In genomic region chr5:37818533-37819215, GRCm38 (mm10) we compare ENCODE assay signal across 18 mouse cellular contexts. TPM values are rescaled to one million over a fixed set of nuclear protein-coding genes. Genes with fewer than 3 reads are reported as not detected.
DNase-seq lines count a peak whose midpoint lies in the region; ATAC-seq lines count a peak whose summit lies in the region.
"Had no signal": no experiment of that assay in that cellular context is flagged by ENCODE, and none has a peak within 500 bp of the region (broad histone marks: within the 10 kb centered on the region; RNA-seq: fewer than 3 reads in every experiment).

No protein-coding gene starts in this region.

- H3K27ac ChIP-seq in forebrain, embryonic 10.5 days, result no peak overlapping the region
- no peak overlapping the region for H3K27ac ChIP-seq in forebrain, embryonic 13.5 days
- H3K27ac ChIP-seq in midbrain, embryonic 14.5 days (replicated peaks; ENCODE audit: low read depth, low read length), result no peak overlapping the region
- H3K27ac ChIP-seq in midbrain, embryonic 15.5 days, result no peak overlapping the region
- no peak overlapping the region for H3K27ac ChIP-seq in hindbrain, embryonic 15.5 days (replicated peaks)
- no peak overlapping the region for H3K27ac ChIP-seq in neural tube, embryonic 12.5 days
- H3K27ac ChIP-seq: intestine, embryonic 15.5 days; neural tube, embryonic 13.5 days; stomach, postnatal 0 days had no signal

- peak; percentile 36 for DNase-seq in forebrain, embryonic 10.5 days (ENCODE audit: extremely low spot score, low spot score)
- DNase-seq in midbrain, embryonic 14.5 days, result peak; percentile 38
- DNase-seq in cerebellum, postnatal 14 days, result no peak
- no peak for DNase-seq in T-cell, adult 2 months (ENCODE audit: low spot score)
- DNase-seq: cerebellum, adult 18-20 months; kidney, postnatal 14 days; liver; lung, embryonic 14.5 days; right cerebral cortex, adult 18-20 months; thymus, postnatal 25 days had no signal

- 1% methylated on average over 25 of the region's 25 CpGs for WGBS in forebrain, embryonic 10.5 days
- WGBS in forebrain, embryonic 13.5 days, result 1% methylated on average over 25 of the region's 25 CpGs
- WGBS in midbrain, embryonic 14.5 days, result 2% methylated on average over 25 of the region's 25 CpGs
- WGBS in midbrain, embryonic 15.5 days, result 4% methylated on average over 25 of the region's 25 CpGs
- 3% methylated on average over 25 of the region's 25 CpGs for WGBS in hindbrain, embryonic 15.5 days
- 3% methylated on average over 25 of the region's 25 CpGs for WGBS in neural tube, embryonic 12.5 days

- H3K4me3 ChIP-seq in forebrain, embryonic 10.5 days, result peak overlapping the region; percentile 16
- H3K4me3 ChIP-seq in forebrain, embryonic 13.5 days, result no peak overlapping the region
- H3K4me3 ChIP-seq in midbrain, embryonic 14.5 days (replicated peaks; ENCODE audit: low read depth, low read length), result no peak overlapping the region
- H3K4me3 ChIP-seq in midbrain, embryonic 15.5 days, result no peak overlapping the region
- no peak overlapping the region for H3K4me3 ChIP-seq in hindbrain, embryonic 15.5 days
- H3K4me3 ChIP-seq in neural tube, embryonic 12.5 days, result no peak overlapping the region
- H3K4me3 ChIP-seq: intestine, embryonic 15.5 days; neural tube, embryonic 13.5 days had no signal

- H3K4me1 ChIP-seq in forebrain, embryonic 10.5 days, result peaks cover 56% of the 10 kb centered on the region
- peaks cover 15% of the 10 kb centered on the region for H3K4me1 ChIP-seq in forebrain, embryonic 13.5 days
- H3K4me1 ChIP-seq in midbrain, embryonic 14.5 days (ENCODE audit: control insufficient read depth, insufficient read depth, low read length), result peaks cover 7% of the 10 kb centered on the region
- H3K4me1 ChIP-seq in midbrain, embryonic 15.5 days, result peaks cover 22% of the 10 kb centered on the region
- peaks cover 24% of the 10 kb centered on the region for H3K4me1 ChIP-seq in hindbrain, embryonic 15.5 days (replicated peaks)
- H3K4me1 ChIP-seq in neural tube, embryonic 12.5 days, result peaks cover 33% of the 10 kb centered on the region

- peaks cover 100% of the 10 kb centered on the region for H3K27me3 ChIP-seq in forebrain, embryonic 10.5 days (ENCODE audit: poor library complexity, severe bottlenecking)
- peaks cover 98% of the 10 kb centered on the region for H3K27me3 ChIP-seq in forebrain, embryonic 13.5 days
- peaks cover 85% of the 10 kb centered on the region for H3K27me3 ChIP-seq in midbrain, embryonic 14.5 days (ENCODE audit: control insufficient read depth, insufficient read depth, low read length)
- H3K27me3 ChIP-seq in midbrain, embryonic 15.5 days (replicated peaks), result peaks cover 89% of the 10 kb centered on the region
- H3K27me3 ChIP-seq in hindbrain, embryonic 15.5 days, result peaks cover 73% of the 10 kb centered on the region
- H3K27me3 ChIP-seq in neural tube, embryonic 12.5 days (replicated peaks), result peaks cover 89% of the 10 kb centered on the region

- peaks cover 8% of the 10 kb centered on the region for H3K36me3 ChIP-seq in forebrain, embryonic 10.5 days (replicated peaks)
- no peaks in the 10 kb centered on the region for H3K36me3 ChIP-seq in forebrain, embryonic 13.5 days (ENCODE audit: poor library complexity, severe bottlenecking)
- H3K36me3 ChIP-seq in midbrain, embryonic 14.5 days (ENCODE audit: control insufficient read depth, insufficient read depth, low read length), result no peaks in the 10 kb centered on the region
- H3K36me3 ChIP-seq in midbrain, embryonic 15.5 days (replicated peaks), result no peaks in the 10 kb centered on the region
- no peaks in the 10 kb centered on the region for H3K36me3 ChIP-seq in hindbrain, embryonic 15.5 days
- no peaks in the 10 kb centered on the region for H3K36me3 ChIP-seq in neural tube, embryonic 12.5 days
- H3K36me3 ChIP-seq: intestine, embryonic 15.5 days; neural tube, embryonic 13.5 days had no signal

- H3K9me3 ChIP-seq in forebrain, embryonic 10.5 days, result no peaks in the 10 kb centered on the region
- H3K9me3 ChIP-seq in forebrain, embryonic 13.5 days (replicated peaks), result no peaks in the 10 kb centered on the region
- H3K9me3 ChIP-seq in midbrain, embryonic 14.5 days (ENCODE audit: control insufficient read depth, low read length), result no peaks in the 10 kb centered on the region
- H3K9me3 ChIP-seq in midbrain, embryonic 15.5 days, result no peaks in the 10 kb centered on the region
- no peaks in the 10 kb centered on the region for H3K9me3 ChIP-seq in hindbrain, embryonic 15.5 days
- no peaks in the 10 kb centered on the region for H3K9me3 ChIP-seq in neural tube, embryonic 12.5 days
- H3K9me3 ChIP-seq: intestine, embryonic 15.5 days; neural tube, embryonic 13.5 days had no signal

- no peak for ATAC-seq in forebrain, embryonic 13.5 days
- ATAC-seq in midbrain, embryonic 14.5 days (ENCODE audit: low FRiP score, low TSS enrichment), result no peak
- ATAC-seq in midbrain, embryonic 15.5 days (replicated peaks), result no peak
- ATAC-seq in hindbrain, embryonic 15.5 days (ENCODE audit: low FRiP score, low read depth), result no peak
- ATAC-seq in neural tube, embryonic 12.5 days (ENCODE audit: low FRiP score, low read depth), result no peak
- ATAC-seq: forebrain, embryonic 14.5 days; intestine, embryonic 15.5 days had no signal

- H3K9ac ChIP-seq in forebrain, embryonic 13.5 days, result no peak overlapping the region
- no peak overlapping the region for H3K9ac ChIP-seq in midbrain, embryonic 14.5 days (replicated peaks; ENCODE audit: low read length)
- H3K9ac ChIP-seq in midbrain, embryonic 15.5 days, result no peak overlapping the region
- H3K9ac ChIP-seq in hindbrain, embryonic 15.5 days, result no peak overlapping the region
- H3K9ac ChIP-seq in neural tube, embryonic 12.5 days, result no peak overlapping the region
- H3K9ac ChIP-seq: intestine, embryonic 15.5 days; lung, embryonic 14.5 days; neural tube, embryonic 13.5 days had no signal

- H3K4me2 ChIP-seq in forebrain, embryonic 13.5 days, result no peak overlapping the region
- no peak overlapping the region for H3K4me2 ChIP-seq in midbrain, embryonic 14.5 days (ENCODE audit: low read length)
- H3K4me2 ChIP-seq in midbrain, embryonic 15.5 days, result no peak overlapping the region
- H3K4me2 ChIP-seq in hindbrain, embryonic 15.5 days, result 0 out of 2 replicates have a peak overlapping the region, but pooled peaks have one; percentile 1
- H3K4me2 ChIP-seq in neural tube, embryonic 12.5 days (replicated peaks), result peak overlapping the region; percentile 25
- H3K4me2 ChIP-seq: intestine, embryonic 15.5 days; lung, embryonic 14.5 days; neural tube, embryonic 13.5 days had no signal

RNA-seq across cellular contexts. Expression of gene Msx1, which starts 5.7 kb away (rescaled TPM):
- polyA plus RNA-seq in forebrain, embryonic 10.5 days (2016; fragmentation: Nextera tagmentation; extraction: Ambion mirVana), result 176 and 192 TPM in 2 replicates
- polyA plus RNA-seq in forebrain, embryonic 13.5 days (2015; fragmentation: Nextera tagmentation; extraction: Ambion mirVana), result 17.7 and 20.2 TPM in 2 replicates
- 5.9 and 13.3 TPM in 2 replicates for polyA plus RNA-seq in midbrain, embryonic 14.5 days (2014; fragmentation: Nextera tagmentation; extraction: Ambion mirVana)
- 15.5 and 17.2 TPM in 2 replicates for polyA plus RNA-seq in midbrain, embryonic 15.5 days (2015; fragmentation: Nextera tagmentation; extraction: Ambion mirVana)
- polyA plus RNA-seq in hindbrain, embryonic 15.5 days (2015; fragmentation: Nextera tagmentation; extraction: Ambion mirVana), result 26.4 and 36.7 TPM in 2 replicates
- 38.8 and 50.5 TPM in 2 replicates for polyA plus RNA-seq in neural tube, embryonic 12.5 days (2016; fragmentation: Nextera tagmentation; extraction: Ambion mirVana)

Comparison
In these comparisons a context has a peak if more than half of its experiments do, and no peak if none do; other contexts are left out.
1. DNase-seq: peak in forebrain, embryonic 10.5 days (single experiment) and midbrain, embryonic 14.5 days (single experiment); none in cerebellum, postnatal 14 days (0 of 2) and T-cell, adult 2 months (single experiment).
2. H3K4me2 ChIP-seq: peak in hindbrain, embryonic 15.5 days (single experiment) and neural tube, embryonic 12.5 days (single experiment); none in forebrain, embryonic 13.5 days (single experiment), midbrain, embryonic 14.5 days (single experiment) and midbrain, embryonic 15.5 days (single experiment).